Mouse (Mus musculus) stomach, postnatal 0 days (tissue): Measurements from ENCODE around the gene Fam169b. TPM values are rescaled to one million over a fixed set of nuclear protein-coding genes. Genes with fewer than 3 reads are reported as not detected.
"Not testable (repeated sequence)": the region's sequence is repeated elsewhere in the genome, so short reads cannot be mapped to it uniquely, and the experiment has no call there.

Experiments
- ATAC-seq: fragments of 200-750 bp; cut with Nextera tagmentation; 2 replicates; pipeline ENCODE4 v1.8.0; 2017; ENCODE audit not compliant: low FRiP score, low TSS enrichment
- DNase-seq: peaks from one replicate; pipeline ENCODE4 v3.0.0-alpha.2; 2016; ENCODE audit warnings: low spot score
- H3K27ac ChIP-seq: fragments of 300-500 bp; sonication (generic); replicated peaks from 2 replicates; pipeline ENCODE4 v1.5.1; 2014; ENCODE audit warnings: mild to moderate bottlenecking, control low read depth
- H3K27me3 ChIP-seq: fragments of 300-500 bp; sonication (generic); 2 replicates; pipeline ENCODE4 v1.6.1; 2014; ENCODE audit warnings: low read length; ENCODE audit not compliant: control insufficient read depth, insufficient read depth
- H3K36me3 ChIP-seq: fragments of 300-500 bp; sonication (generic); 2 replicates; pipeline ENCODE4 v1.6.1; 2014; ENCODE audit warnings: low read length, mixed read lengths; ENCODE audit not compliant: control insufficient read depth, insufficient read depth
- H3K4me1 ChIP-seq: fragments of 300-500 bp; sonication (generic); replicated peaks from 2 replicates; pipeline ENCODE4 v1.6.1; 2014; ENCODE audit warnings: antibody characterized with exemption; ENCODE audit not compliant: control insufficient read depth, insufficient read depth
- H3K4me2 ChIP-seq: fragments of 300-500 bp; sonication (generic); replicated peaks from 2 replicates; pipeline ENCODE4 v1.6.1; 2014; ENCODE audit warnings: low read depth, mild to moderate bottlenecking, control low read depth, moderate library complexity
- H3K4me3 ChIP-seq: fragments of 300-500 bp; sonication (generic); 2 replicates; pipeline ENCODE4 v1.5.1; 2014; ENCODE audit warnings: low read depth, low read length, control low read depth
- H3K9ac ChIP-seq: fragments of 300-500 bp; sonication (generic); 2 replicates; pipeline ENCODE4 v1.6.1; 2014; ENCODE audit warnings: mild to moderate bottlenecking, low read length, control low read depth, mixed read lengths
- H3K9me3 ChIP-seq: fragments of 300-500 bp; sonication (generic); 2 replicates; pipeline ENCODE4 v1.6.1; 2016; ENCODE audit warnings: low read length; ENCODE audit not compliant: control insufficient read depth
- CTCF ChIP-seq: IDR thresholded peaks from 2 replicates; pipeline ENCODE4 v1.5.1; 2016; ENCODE audit warnings: antibody characterized with exemption, low read depth, mild to moderate bottlenecking, moderate library complexity
- EP300 ChIP-seq: optimal IDR thresholded peaks from 2 replicates; pipeline ENCODE3; 2016; ENCODE audit warnings: antibody characterized with exemption
- WGBS: fragments of 180-500 bp; shearing (Covaris S2); extraction: QIAGEN DNeasy Blood & Tissue Kit; methylation state at CpG from one replicate; pipeline ENCODE4 v1.1.7; 2014; 5-methylcytosine and 5-hydroxymethylcytosine counted together
- polyA plus RNA-seq: library from polyadenylated mRNA; unstranded; fragments of >200 nt; fragmentation: Nextera tagmentation; extraction: Ambion mirVana; gene quantifications from 2 replicates; pipeline ENCODE4 v1.2.1, GENCODE M21; 2015

Fam169b gene
- polyA plus RNA-seq, 1 experiment from 2014 or later = 0.24 TPM

- no peaks in the 10 kb centered on the region for H3K9me3 ChIP-seq
Observed at GRCm38 (mm10) chr7:68274951-68275350, 1.3 kb downstream of the Fam169b start.

GRCm38 (mm10) chr7:68275445-68275837 is 1.8 kb downstream of the Fam169b start:
- DNase-seq, H3K36me3 ChIP-seq, H3K9me3 ChIP-seq, H3K9ac ChIP-seq, H3K27me3 ChIP-seq, ATAC-seq, H3K27ac ChIP-seq, H3K4me1 ChIP-seq: not testable (repeated sequence)
- 49% methylated on average over 9 of the region's 9 CpGs for WGBS
- Histone ChIP-seq H3K4me2 (peak overlapping the region; percentile 62), H3K4me3 (peak overlapping the region; percentile 29)

More at GRCm38 (mm10) chr7:68274951-68275350, 1.3 kb downstream of the Fam169b start:
- 65% methylated on average over 9 of the region's 9 CpGs for WGBS
- no peaks in the 10 kb centered on the region for H3K27me3 ChIP-seq
- TF ChIP-seq CTCF = no peak
- TF ChIP-seq EP300 = no peak
- H3K27ac ChIP-seq = no peak overlapping the region
- no peak for ATAC-seq
- H3K36me3 ChIP-seq = no peaks in the 10 kb centered on the region
- H3K4me1 ChIP-seq = no peaks in the 10 kb centered on the region
- H3K4me3 ChIP-seq = no peak overlapping the region
- no peak overlapping the region for H3K9ac ChIP-seq
- no peak for DNase-seq
- H3K4me2 ChIP-seq = no peak overlapping the region

GRCm38 (mm10) chr7:68275838-68276731 is 2.4 kb downstream of the Fam169b start:
- no peak for TF ChIP-seq CTCF
- no peak for TF ChIP-seq EP300
- Histone ChIP-seq H3K27ac (no peak overlapping the region), H3K9me3 (no peaks in the 10 kb centered on the region), H3K27me3 (no peaks in the 10 kb centered on the region), H3K4me1 (no peaks in the 10 kb centered on the region), H3K36me3 (no peaks in the 10 kb centered on the region), H3K4me2 (peak overlapping the region; percentile 62), H3K9ac (peak overlapping the region; percentile 41; the same call in 1 of the 2 replicates), H3K4me3 (peak overlapping the region; percentile 29)
- ATAC-seq (peak; percentile 29; the same call in 1 of the 2 replicates), DNase-seq (peak; percentile 36)
- 15% methylated on average over 34 of the region's 36 CpGs for WGBS

- no peak overlapping the region for H3K27ac ChIP-seq
- no peak for TF ChIP-seq CTCF
- no peak for TF ChIP-seq EP300
- ATAC-seq (no peak), DNase-seq (no peak)
- H3K9me3 ChIP-seq = no peaks in the 10 kb centered on the region
- 52% methylated on average over 11 of the region's 11 CpGs for WGBS
- no peak overlapping the region for H3K9ac ChIP-seq
- H3K4me1 ChIP-seq = no peaks in the 10 kb centered on the region
- no peak overlapping the region for H3K4me3 ChIP-seq
- no peak overlapping the region for H3K4me2 ChIP-seq
- no peaks in the 10 kb centered on the region for H3K27me3 ChIP-seq
- H3K36me3 ChIP-seq = no peaks in the 10 kb centered on the region
Observed at GRCm38 (mm10) chr7:68277054-68277896, 3.6 kb downstream of the Fam169b start.

GRCm38 (mm10) chr7:68277897-68278270 is 4.2 kb downstream of the Fam169b start:
- ATAC-seq (no peak), DNase-seq (no peak)
- Histone ChIP-seq H3K27ac (no peak overlapping the region), H3K36me3 (no peaks in the 10 kb centered on the region), H3K4me1 (no peaks in the 10 kb centered on the region), H3K9ac (no peak overlapping the region), H3K4me2 (no peak overlapping the region), H3K4me3 (no peak overlapping the region), H3K9me3 (no peaks in the 10 kb centered on the region), H3K27me3 (no peaks in the 10 kb centered on the region)
- TF ChIP-seq EP300 = no peak
- no peak for TF ChIP-seq CTCF
- 67% methylated on average over 4 of the region's 4 CpGs for WGBS

GRCm38 (mm10) chr7:68278385-68278784 is 4.7 kb downstream of the Fam169b start:
- WGBS = 97% methylated on average over 6 of the region's 6 CpGs
- Histone ChIP-seq H3K4me2 (no peak overlapping the region), H3K9ac (no peak overlapping the region), H3K27me3 (no peaks in the 10 kb centered on the region), H3K36me3 (no peaks in the 10 kb centered on the region), H3K9me3 (no peaks in the 10 kb centered on the region), H3K27ac (no peak overlapping the region), H3K4me3 (no peak overlapping the region), H3K4me1 (no peaks in the 10 kb centered on the region)
- ATAC-seq (no peak), DNase-seq (no peak)
- no peak for TF ChIP-seq CTCF
- no peak for TF ChIP-seq EP300
